Mouse (Mus musculus) heart, postnatal 0 days (tissue): ENCODE measurements at regions not wholly inside any gene's neighbourhood (a gene's known extent, or its start where the extent isn't known, plus 50 kb on each side); places are given as distances from the start of the nearest gene placed in this dataset.

Source experiments
- CTCF ChIP-seq: IDR thresholded peaks from 2 replicates; pipeline ENCODE4 v1.5.1; 2016; ENCODE audit warnings: antibody characterized with exemption, control low read depth, low read depth
- EP300 ChIP-seq: IDR thresholded peaks from 2 replicates; pipeline ENCODE4 v1.6.1; 2016; ENCODE audit warnings: antibody characterized with exemption, low read depth

- no peak for TF ChIP-seq CTCF
- no peak for TF ChIP-seq EP300
Observed at GRCm38 (mm10) chr5:75336454-75336853, 184.4 kb downstream of the Pdgfra start.
